Mouse (Mus musculus) lung, postnatal 0 days (tissue): ENCODE results near the gene Arl5c.

ENCODE experiments used
- CTCF ChIP-seq: IDR thresholded peaks from 2 replicates; pipeline ENCODE4 v1.5.1; 2016; ENCODE audit warnings: antibody characterized with exemption, mild to moderate bottlenecking
- EP300 ChIP-seq: IDR thresholded peaks from 2 replicates; pipeline ENCODE4 v1.6.1; 2016; ENCODE audit warnings: antibody characterized with exemption, mild to moderate bottlenecking, control low read depth

DNA sequence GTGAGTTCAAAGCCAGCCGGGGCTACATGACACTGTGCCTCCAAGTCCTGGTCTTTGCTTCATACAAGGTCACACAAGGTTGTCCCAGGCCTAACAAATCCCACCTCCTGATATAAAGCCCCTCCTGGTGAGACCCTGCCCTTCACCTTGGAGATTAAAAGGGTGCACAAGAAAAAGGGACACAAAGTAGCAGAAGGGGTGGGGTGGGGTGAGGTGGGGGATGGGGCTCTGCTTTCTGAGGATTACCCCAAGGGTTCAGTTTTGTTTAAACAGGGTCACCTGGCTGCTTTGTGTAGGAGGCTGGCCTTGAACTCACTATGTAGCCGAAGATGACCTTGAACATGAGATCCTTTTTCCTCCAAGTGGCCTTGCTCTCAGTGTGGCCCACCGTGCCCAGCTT lies 12.5 kb downstream of the Arl5c start:
- TF ChIP-seq CTCF (no peak), EP300 (no peak)
